Mouse (Mus musculus) inflammation-experienced regulatory T-cells, adult 6 months (primary cell): ENCODE measurements around the gene Gm20388. TPM values are rescaled to one million over a fixed set of nuclear protein-coding genes. Genes with fewer than 3 reads are reported as not detected.

Experiments used
- ATAC-seq: one replicate; pipeline ENCODE4 v1.8.0; 2017
- polyA plus RNA-seq, 3 experiments: library from polyadenylated mRNA; unstranded; fragments of 100-300 nt; shearing (Covaris generic); gene quantifications; one replicate each; pipeline ENCODE4 v1.2.1; 2017

Gene Gm20388
- polyA plus RNA-seq, 3 experiments from 2014 or later = 10.8 to 14.1 (median 11.8) TPM

GRCm38 (mm10) chr8:122531312-122531711 is 2620.7 kb downstream of the Gm20388 start:
- no peak for ATAC-seq

GRCm38 (mm10) chr8:122537033-122537432 is 2626.4 kb downstream of the Gm20388 start:
- no peak for ATAC-seq

DNA sequence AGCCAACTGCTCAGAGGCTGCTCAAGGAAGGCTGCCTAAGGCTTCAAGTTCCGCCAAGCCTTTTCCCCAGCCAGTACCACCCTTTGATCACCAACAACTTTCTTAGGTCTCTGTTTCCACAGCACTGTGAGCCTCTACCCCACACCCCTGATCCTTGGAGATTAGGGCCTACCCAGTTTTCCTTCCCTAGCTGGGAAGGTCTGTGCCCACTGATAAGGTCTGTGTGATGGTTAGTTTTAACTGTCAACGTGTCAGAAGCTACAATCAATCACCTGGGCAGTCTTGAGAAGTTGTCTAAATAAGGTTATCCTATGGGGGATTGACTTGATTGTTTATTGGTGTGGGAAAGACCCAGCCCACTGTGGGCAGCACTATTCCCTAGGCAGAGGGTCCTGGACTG is 2627.2 kb downstream of the Gm20388 start:
- ATAC-seq = no peak

DNA sequence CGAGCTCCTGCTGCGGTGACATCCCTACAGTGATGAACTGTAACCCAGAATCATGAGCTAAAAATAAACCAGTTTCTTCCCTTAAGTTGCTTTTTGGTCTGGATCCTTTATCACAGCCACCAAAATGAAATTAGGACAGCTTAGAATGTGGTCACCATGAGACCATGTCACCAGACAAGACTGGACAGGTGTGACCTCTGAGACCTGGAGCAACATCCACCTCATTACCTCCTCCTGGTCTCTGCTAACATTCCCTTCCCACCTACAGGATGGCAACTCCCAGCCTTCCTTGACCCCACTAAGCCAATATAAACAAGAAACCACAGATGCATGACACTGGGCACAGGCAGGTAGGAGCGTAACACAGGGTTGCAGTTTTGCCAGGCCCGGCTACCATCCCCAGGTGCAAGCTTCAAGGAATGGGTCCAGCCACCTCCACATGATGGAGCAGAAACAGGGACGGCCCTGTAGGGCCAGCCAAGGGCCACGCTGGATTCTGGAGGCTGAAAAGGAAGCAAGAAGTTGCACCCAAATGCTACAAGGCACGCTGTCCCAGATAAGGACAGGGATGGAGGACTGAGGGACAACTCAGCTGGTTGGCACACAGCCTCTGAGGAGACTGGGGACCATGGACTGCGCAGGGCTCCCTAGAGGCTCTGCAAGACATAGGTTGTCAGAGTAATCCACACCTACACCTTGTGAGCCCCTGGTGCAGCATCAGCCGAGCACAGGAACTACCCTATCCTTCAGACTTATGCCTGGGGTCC is 2627.9 kb downstream of the Gm20388 start:
- no peak for ATAC-seq

DNA sequence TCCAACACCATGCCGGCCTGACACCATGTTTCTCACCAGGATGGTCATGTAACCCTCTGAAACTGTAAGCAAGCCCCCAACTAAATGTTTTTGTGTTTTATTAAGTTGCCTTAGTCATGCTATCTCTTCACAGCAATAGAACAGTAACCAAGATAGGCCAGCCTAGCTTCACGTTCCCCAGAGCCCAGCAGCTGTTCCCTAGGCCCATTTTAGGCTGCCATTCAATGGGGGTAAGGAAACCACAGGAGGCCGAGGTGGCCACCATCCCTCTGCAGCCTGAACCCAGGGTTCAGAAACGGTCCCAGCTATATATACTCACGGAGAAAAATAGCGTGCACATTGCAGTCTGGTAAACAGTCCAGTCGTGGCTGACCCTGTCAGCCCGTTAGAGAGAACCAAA is 2633.5 kb downstream of the Gm20388 start:
- ATAC-seq = no peak

- no peak for ATAC-seq
These were observed 2635.6 kb downstream of the Gm20388 start for GRCm38 (mm10) chr8:122546066-122546755.

GRCm38 (mm10) chr8:122546811-122547453 is 2636.3 kb downstream of the Gm20388 start:
- no peak for ATAC-seq

DNA sequence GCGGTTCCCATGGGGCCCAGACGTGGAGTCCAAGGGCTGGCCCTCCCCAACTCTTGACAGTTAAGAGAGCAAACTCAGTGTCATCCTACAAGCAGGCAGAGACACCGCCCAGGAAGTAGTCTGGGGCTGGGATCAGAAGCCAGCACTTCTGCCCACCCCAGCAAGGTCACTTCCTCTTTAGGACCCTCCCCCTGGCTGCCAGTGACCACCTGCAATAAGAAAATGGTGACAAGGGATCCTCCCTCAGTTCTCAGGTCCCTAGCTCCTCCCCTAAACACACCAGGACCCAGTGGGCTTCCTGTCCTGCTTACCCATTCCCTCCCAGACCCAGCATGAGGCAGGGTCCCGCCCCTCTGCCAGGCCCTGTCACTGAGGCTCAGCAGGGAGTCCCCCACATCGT is 2637.2 kb downstream of the Gm20388 start:
- ATAC-seq = peak; percentile 50

GRCm38 (mm10) chr8:122548331-122548730 is 2637.7 kb downstream of the Gm20388 start:
- ATAC-seq = no peak

DNA sequence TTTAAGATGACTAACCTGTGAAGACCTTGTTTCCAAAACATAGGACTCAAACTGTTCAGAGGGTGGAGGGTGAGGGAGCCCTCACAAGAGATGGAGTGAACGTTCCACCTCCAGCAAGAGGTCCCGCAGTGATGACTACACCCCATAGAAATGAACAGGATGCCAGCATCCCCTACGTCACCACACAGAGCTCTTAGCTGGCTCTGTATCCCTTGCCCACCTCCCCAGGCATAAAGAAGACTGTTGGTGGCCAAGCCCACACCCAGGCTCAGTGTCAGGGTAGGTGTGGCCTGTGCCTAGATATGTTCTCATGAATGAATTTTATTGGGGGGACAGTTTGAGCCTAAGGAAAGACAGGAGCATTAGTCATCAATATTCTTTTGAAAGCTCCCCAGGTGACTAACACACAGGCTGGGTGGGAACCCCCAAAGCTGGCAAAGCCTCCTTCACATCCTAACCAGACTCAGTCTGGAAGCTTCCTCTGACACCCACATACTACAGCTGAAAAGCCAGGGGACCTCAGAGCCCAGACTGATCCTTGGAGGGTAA is 2638.3 kb downstream of the Gm20388 start:
- ATAC-seq = peak; percentile 35

DNA sequence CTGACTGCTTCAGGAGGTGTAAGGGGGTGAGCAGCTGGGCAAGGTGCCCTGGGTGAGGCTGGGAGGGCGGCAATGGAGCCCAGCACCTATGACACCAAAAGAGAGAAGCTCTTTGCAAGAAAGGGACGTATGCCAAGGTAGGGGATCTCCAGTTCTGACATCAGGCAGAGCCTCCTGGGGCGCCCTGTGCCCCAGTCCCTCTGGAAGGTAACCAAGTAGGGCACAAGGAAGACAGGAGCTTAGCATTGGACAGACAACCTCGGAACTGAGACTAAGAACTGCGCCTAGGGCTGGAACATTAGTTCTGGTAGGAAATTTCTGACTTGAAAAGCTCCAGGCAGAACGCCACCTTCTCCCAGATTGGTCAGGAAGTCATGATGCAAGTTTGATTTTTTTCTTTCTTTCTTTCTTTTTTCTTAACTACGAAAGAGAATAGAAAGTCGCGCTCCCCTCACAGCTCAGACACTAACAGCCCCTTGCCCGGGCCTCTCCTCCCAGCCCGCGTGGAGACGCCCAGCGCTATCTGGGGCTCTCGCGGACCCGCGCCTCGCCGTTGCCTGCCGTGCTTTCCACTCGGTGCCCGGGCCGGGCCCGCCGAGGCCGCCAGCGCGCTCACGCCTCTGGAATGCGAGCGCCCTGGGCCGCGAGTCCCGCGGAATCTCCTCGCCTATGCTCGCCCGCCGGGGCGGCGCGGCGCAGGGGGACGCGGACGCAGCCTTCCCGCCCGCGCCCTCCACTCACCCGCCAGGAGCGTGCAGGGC is 2639.8 kb downstream of the Gm20388 start:
- ATAC-seq = peak; percentile 13

- ATAC-seq = no peak
These were observed 2640.3 kb downstream of the Gm20388 start for GRCm38 (mm10) chr8:122550995-122551264.

- ATAC-seq = peak; percentile 64
These were observed 2640.8 kb downstream of the Gm20388 start, which contains the start of gene Piezo1 for GRCm38 (mm10) chr8:122551265-122552051. TSS of gene Piezo1 (minus strand) at chr8:122551329.

DNA sequence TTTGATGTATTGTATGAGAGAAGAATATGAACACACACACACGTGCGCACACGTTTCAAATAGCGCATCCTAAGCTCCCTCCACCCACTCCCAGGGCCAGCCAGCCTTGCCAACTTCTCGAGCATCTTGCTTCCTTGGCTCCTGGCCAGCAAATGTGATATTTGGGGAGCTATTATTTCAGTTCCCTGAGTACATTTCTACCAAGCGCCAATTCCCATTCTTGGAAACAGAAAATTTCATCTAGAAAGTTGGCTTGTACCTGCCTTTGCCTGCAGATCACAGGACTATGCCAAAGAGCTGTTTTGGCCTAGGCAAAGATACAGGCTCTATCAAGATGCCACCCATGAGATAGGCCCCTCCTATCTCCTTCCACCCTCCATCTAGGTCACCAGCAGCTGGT is 2644.1 kb downstream of the Gm20388 start:
- no peak for ATAC-seq

DNA sequence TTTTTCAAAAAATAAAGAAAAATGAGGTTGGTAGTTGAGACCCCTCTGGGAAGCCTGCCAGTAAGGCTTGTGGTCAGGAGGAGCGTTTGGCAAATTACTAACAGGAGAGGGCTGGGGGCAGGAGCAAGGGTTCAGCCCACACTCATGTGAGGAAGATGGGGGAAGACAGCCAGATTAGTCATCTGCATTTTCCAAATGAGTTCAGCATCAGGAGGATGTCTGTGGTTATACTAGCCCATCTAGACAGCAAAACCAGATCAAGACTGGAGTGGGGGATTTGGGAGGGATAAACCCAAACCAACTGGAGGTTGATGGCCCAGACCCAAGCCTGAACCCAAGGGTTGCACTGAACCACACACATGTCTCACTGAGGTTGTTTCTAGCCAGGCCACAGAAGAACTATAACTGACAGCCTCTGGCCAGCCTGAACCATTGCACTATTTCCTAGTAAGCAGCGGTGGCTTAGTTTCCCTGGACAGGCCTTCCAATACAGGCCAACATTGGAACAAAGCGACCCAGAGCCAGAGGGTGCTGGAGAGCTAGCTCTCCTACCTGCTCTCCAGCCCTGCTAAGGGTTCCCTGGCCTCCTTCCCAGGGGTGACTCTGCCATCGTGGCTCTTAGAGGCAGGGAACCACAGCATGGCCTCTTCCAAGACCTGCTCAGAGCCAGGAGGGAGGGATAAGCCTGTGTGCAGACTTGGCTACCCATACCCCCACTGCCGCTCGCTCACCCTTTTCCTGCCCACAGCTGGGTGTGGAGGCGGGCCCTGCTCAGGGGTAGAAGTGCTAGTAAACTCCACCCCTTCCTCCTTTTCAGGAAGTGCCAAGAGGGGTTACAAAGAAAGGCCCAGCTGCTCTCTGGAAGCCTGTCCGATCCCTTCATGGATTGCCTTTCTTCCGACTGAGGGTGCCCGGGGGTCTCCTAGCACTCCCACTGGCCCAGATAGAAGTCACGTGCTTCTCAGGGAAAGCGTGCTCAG is 2645.7 kb downstream of the Gm20388 start:
- ATAC-seq = peak; percentile 90

DNA sequence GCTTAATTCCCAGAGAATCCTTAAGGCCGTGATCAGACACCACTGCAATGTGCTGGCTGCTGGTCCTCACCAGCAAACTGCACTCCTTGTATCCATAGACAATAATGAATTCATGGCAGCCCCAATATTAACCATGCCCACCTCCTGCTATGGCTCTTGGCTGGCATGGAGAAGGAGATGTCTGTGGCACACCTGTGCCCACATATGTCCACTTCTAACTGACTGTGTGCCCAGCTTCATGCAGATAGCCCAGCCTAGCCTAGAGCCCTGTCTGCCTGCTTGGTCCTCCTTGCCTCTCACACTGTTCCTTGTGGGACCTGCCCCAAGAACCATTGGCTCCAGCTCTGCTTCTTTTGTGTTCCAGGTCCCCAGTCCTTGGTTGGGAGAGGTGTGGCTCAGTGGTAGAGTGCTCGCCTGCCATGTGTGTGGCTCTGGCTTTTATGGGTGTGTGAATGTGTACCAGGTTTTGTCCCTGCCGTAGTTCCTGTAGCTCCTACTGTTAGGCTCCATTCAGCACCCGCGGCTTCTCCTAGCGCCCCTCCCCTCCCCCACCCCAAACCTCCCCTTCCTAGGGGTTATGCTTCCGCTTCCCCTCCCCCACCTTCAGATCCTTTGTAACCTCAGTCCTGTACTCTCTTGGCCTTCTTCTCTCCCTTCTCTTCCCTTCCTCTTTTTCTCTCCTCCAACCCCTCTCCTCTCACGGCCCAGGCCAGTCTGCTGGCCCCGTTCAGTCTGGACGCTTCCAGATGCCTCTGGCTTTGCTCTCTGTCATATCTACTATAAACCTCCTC is 2646.8 kb downstream of the Gm20388 start:
- ATAC-seq = no peak

DNA sequence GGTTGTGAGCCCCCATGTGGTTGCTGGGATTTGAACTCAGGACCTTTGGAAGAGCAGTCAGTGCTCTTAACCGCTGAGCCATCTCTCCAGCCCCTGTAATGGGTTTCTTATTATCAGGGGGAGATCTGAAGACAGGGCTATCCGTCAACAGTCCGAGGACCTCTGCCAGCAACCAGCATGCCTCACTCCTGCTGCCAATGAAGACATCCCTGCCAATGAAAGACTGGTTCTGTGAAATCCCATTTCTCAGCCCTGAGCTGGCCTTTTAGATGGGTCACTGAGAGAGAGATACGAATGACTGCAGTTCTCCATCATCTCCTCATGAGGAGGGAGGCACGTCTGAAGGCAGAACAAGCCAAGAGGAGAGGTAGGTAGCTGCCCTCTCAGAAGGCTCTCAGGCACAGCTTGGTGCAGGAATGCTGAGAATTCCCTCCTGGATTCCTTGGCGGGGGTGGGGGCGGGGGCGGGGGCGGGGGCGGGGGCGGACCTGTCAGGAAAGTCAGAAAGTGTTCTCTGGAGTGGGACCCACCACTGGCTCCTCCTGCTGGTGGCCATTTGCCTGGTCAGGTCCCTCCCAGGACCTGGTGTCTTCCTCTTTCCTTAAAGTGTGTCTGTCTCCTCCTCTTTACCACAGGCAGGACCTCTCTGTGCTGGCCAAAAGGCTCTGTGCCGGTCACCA is 2648.2 kb downstream of the Gm20388 start:
- ATAC-seq = no peak

GRCm38 (mm10) chr8:122561199-122561598 is 2650.6 kb downstream of the Gm20388 start:
- ATAC-seq = peak; percentile 78
